Mouse (Mus musculus) Patski (cell line): Measurements from ENCODE around the gene Cyth1. TPM values are rescaled to one million over a fixed set of nuclear protein-coding genes. Genes with fewer than 3 reads are reported as not detected.

ENCODE experiments used
- ATAC-seq: fragments of 100-300 bp; one replicate; pipeline ENCODE4 v1.8.0; 2021
- CTCF ChIA-PET: fragments of 350-600 bp; sonication (Branson Sonifier 250); formaldehyde crosslinking; loops from one replicate; lab custom pipeline; 2022; ENCODE audit warnings: inconsistent platforms; lab: Charles Lee
- POLR2A ChIA-PET: fragments of 350-600 bp; sonication (Branson Sonifier 250); formaldehyde crosslinking; loops from one replicate; lab custom pipeline; 2022; ENCODE audit warnings: antibody characterized with exemption, inconsistent platforms; lab: Charles Lee
- DNase-seq: peaks from one replicate; pipeline ENCODE4 v3.0.0-alpha.2; 2011; ENCODE audit warnings: low read depth, low spot score
- H3K27me3 ChIP-seq: fragments of 371-371 bp; one replicate; pipeline ENCODE4 v1.5.1; 2021
- CTCF ChIP-seq: fragments of 100-300 bp; IDR thresholded peaks from one replicate; pipeline ENCODE4 v1.5.1; 2021
- in situ Hi-C: fragments of 300-500 bp; cut with MboI; formaldehyde crosslinking; loops from 3 replicates; pipeline ENCODE4 v1.11.1; 2018; ENCODE audit warnings: low pct_unique_long_range_greater_than_20kb, mixed read lengths
- polyA plus RNA-seq: library from polyadenylated mRNA; unstranded; gene quantifications from one replicate; pipeline ENCODE4 v1.2.3, GENCODE M21; 2021

Gene Cyth1
- polyA plus RNA-seq, 1 experiment from 2014 or later: 30.8 TPM

DNA sequence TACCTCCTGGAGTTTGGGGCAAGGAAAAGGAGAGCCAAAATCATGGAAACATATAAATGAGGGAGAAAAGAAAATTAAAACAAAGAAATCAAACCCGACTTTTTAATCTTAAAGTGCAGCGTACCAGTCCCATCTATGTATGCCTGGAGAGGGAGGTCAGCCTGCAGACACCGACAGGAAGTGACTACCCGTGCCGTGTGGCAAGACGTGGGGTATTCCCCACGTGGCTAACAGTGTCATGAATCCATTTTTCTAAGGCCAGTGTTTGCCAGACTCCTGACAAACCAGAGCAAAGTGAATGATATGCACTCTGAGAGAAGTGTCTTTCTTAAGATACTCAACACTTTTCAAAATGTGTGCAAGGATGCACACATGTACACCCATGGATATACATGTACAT, 68.2 kb downstream of the Cyth1 start:
- H3K27me3 ChIP-seq: no peaks in the 10 kb centered on the region
- no peak for TF ChIP-seq CTCF
- CTCF ChIA-PET: interaction anchor here (1.4 kb wide), 1 partner anchor 13 kb away, joined by 3 read pairs; no protein-coding TSS in a partner anchor

GRCm38 (mm10) chr11:118178236-118178635, 70.2 kb downstream of the Cyth1 start:
- H3K27me3 ChIP-seq: no peaks in the 10 kb centered on the region
- ChIA-PET POLR2A (no interaction called here), CTCF (no interaction called here)
- ATAC-seq (no peak), DNase-seq (no peak)
- in situ Hi-C loops: no loop called here
- no peak for TF ChIP-seq CTCF

More for the DNA sequence above, 68.2 kb downstream of the Cyth1 start:
- POLR2A ChIA-PET: no interaction called here
- ATAC-seq (no peak), DNase-seq (no peak)
- in situ Hi-C loops: no loop called here

DNA sequence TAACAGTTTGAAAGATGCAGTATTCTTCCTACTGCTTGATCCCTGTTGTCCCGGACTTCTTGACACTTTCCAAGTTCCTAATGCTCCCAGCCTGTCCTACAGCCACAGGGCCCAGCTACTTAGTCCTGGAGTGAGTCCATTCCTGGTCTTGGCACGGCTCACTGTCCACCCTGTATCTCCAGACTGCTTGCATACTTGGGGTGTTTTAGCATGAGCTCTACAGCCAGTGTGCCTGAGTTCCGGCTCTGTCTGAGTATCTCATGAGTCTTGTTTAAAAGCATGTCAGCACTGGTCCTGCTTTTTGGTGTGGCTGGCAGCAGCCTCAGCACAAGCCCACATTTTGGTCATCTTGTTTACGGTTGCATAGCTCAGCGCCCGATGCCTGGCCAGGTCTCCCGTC, 73.6 kb downstream of the Cyth1 start:
- no peak for TF ChIP-seq CTCF
- ChIA-PET POLR2A (interaction anchor here (1.2 kb wide), 1 partner anchor 9 kb away, joined by 3 read pairs; no protein-coding TSS in a partner anchor), CTCF (interaction anchor here (0.7 to 1.1 kb wide), 3 partner anchors 20 to 97 kb away, joined by 3 read pairs; no protein-coding TSS in a partner anchor)
- no peak for DNase-seq
- in situ Hi-C loops: no loop called here
- ATAC-seq: no peak
- no peaks in the 10 kb centered on the region for H3K27me3 ChIP-seq

GRCm38 (mm10) chr11:118172768-118173167, 75.6 kb downstream of the Cyth1 start:
- in situ Hi-C loops: no loop called here
- no peaks in the 10 kb centered on the region for H3K27me3 ChIP-seq
- ChIA-PET POLR2A (no interaction called here), CTCF (no interaction called here)
- DNase-seq (no peak), ATAC-seq (no peak)
- no peak for TF ChIP-seq CTCF

DNA sequence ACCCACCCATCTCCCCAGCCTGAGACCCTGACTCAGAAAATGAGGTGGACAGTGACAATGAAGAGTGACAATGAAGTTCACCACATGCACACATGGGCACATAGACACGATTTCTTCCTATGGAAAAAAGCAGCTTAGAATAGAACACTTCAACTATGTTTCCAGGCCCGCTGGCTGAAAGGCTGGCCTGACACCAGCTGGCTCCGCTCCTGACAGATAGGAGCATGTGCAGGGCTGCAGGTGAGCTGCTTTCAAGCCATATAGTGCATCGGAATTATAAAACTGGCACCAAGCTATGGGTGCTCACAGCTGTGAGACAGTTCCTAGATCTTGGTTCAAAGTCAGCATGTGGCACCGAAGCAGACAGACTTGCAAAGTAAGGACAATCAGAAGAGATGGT, 78.1 kb downstream of the Cyth1 start:
- DNase-seq (no peak), ATAC-seq (no peak)
- ChIA-PET POLR2A (interaction anchor here (1.2 kb wide), 2 partner anchors 15 to 48 kb away, joined by 3 to 11 read pairs; no protein-coding TSS in a partner anchor), CTCF (interaction anchor here (1.7 kb wide), 1 partner anchor 50 kb away, joined by 5 read pairs; no protein-coding TSS in a partner anchor)
- no peaks in the 10 kb centered on the region for H3K27me3 ChIP-seq
- in situ Hi-C loops: no loop called here
- no peak for TF ChIP-seq CTCF

- ChIA-PET CTCF (interaction anchor here (1.7 kb wide), 1 partner anchor 52 kb away, joined by 5 read pairs; no protein-coding TSS in a partner anchor), POLR2A (interaction anchor here (1.0 kb wide), 1 partner anchor 10 kb away, joined by 3 read pairs; no protein-coding TSS in a partner anchor)
- DNase-seq (no peak), ATAC-seq (no peak)
- in situ Hi-C loops: no loop called here
- TF ChIP-seq CTCF: no peak
- H3K27me3 ChIP-seq: no peaks in the 10 kb centered on the region
Measured at GRCm38 (mm10) chr11:118168714-118169113, 79.7 kb downstream of the Cyth1 start.

GRCm38 (mm10) chr11:118166626-118167025, 81.8 kb downstream of the Cyth1 start:
- H3K27me3 ChIP-seq: no peaks in the 10 kb centered on the region
- DNase-seq (no peak), ATAC-seq (no peak)
- in situ Hi-C loops: no loop called here
- POLR2A ChIA-PET: interaction anchor here (1.2 kb wide), 1 partner anchor 8 kb away, joined by 3 read pairs; no protein-coding TSS in a partner anchor
- no peak for TF ChIP-seq CTCF
- CTCF ChIA-PET: no interaction called here

DNA sequence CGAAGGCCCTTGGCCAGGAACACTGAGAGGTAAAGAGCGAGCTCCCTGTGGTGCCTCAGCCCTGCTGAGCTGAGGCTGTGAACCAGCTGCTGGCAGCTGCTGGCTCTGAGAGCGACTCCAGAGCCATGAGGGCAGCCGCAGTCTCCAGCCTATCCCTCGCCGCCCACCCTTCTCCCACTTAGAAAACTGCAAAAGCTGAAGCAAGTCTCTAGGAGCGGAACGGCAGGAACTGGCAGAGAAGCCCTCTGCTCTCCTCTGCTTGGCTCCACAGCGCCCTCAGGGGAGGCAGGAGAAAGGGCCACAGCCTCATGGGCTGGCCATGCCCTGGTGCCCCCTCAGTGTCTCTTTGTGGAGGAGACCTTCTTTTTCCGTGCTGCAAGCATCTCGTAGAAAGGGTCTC, 82.7 kb downstream of the Cyth1 start:
- CTCF ChIA-PET: no interaction called here
- no peak for DNase-seq
- in situ Hi-C loops: no loop called here
- POLR2A ChIA-PET: interaction anchor here (1.2 kb wide), 1 partner anchor 9 kb away, joined by 3 read pairs; no protein-coding TSS in a partner anchor
- TF ChIP-seq CTCF: no peak
- no peak for ATAC-seq
- no peaks in the 10 kb centered on the region for H3K27me3 ChIP-seq

GRCm38 (mm10) chr11:118164566-118164965, 83.8 kb downstream of the Cyth1 start:
- in situ Hi-C loops: no loop called here
- H3K27me3 ChIP-seq: no peaks in the 10 kb centered on the region
- no peak for ATAC-seq
- ChIA-PET POLR2A (no interaction called here), CTCF (no interaction called here)
- TF ChIP-seq CTCF: no peak
- no peak for DNase-seq

GRCm38 (mm10) chr11:118162245-118162644, 86.1 kb downstream of the Cyth1 start:
- no peak for TF ChIP-seq CTCF
- H3K27me3 ChIP-seq: no peaks in the 10 kb centered on the region
- no peak for DNase-seq
- in situ Hi-C loops: no loop called here
- ATAC-seq: peak; percentile 13
- CTCF ChIA-PET: interaction anchor here (1.5 kb wide), 1 partner anchor 27 kb away, joined by 3 read pairs; no protein-coding TSS in a partner anchor
- POLR2A ChIA-PET: no interaction called here

GRCm38 (mm10) chr11:118161240-118161639, 87.2 kb downstream of the Cyth1 start:
- no peak for TF ChIP-seq CTCF
- ATAC-seq (no peak), DNase-seq (no peak)
- ChIA-PET CTCF (interaction anchor here (1.5 kb wide), 1 partner anchor 26 kb away, joined by 3 read pairs; no protein-coding TSS in a partner anchor), POLR2A (no interaction called here)
- H3K27me3 ChIP-seq: no peaks in the 10 kb centered on the region
- in situ Hi-C loops: no loop called here
